Mouse (Mus musculus) heart, adult 2 months (tissue): ENCODE measurements around the gene Commd2. TPM values are rescaled to one million over a fixed set of nuclear protein-coding genes. Genes with fewer than 3 reads are reported as not detected.
A peak's percentile ranks its signal among the peaks of the same experiment; 100 is the strongest.

Experiments used
- DNase-seq, 2 experiments: peaks; one replicate each; pipeline ENCODE4 v3.0.0; 2021
- H3K27ac ChIP-seq: fragments of 200-600 bp; 2 replicates; pipeline ENCODE4 v1.8.1; 2022
- H3K27me3 ChIP-seq: fragments of 200-500 bp; 2 replicates; pipeline ENCODE4 v1.6.1; 2012; ENCODE audit warnings: mild to moderate bottlenecking, low read length, inconsistent platforms, mixed read lengths; ENCODE audit not compliant: control insufficient read depth, insufficient read depth
- H3K36me3 ChIP-seq: fragments of 200-500 bp; 2 replicates; pipeline ENCODE4 v1.6.1; 2012; ENCODE audit warnings: low read length, inconsistent platforms; ENCODE audit not compliant: control insufficient read depth, insufficient read depth
- H3K4me1 ChIP-seq: fragments of 200-500 bp; 2 replicates; pipeline ENCODE4 v1.6.1; 2011; ENCODE audit warnings: low read length; ENCODE audit not compliant: control insufficient read depth, insufficient read depth
- H3K4me3 ChIP-seq: fragments of 200-600 bp; 2 replicates; pipeline ENCODE4 v1.8.1; 2022
- H3K79me2 ChIP-seq: fragments of 200-500 bp; replicated peaks from 2 replicates; pipeline ENCODE4 v1.6.1; 2012; ENCODE audit warnings: mild to moderate bottlenecking, inconsistent platforms, low read length, moderate library complexity, mixed read lengths; ENCODE audit not compliant: control insufficient read depth, insufficient read depth
- H3K9ac ChIP-seq: fragments of 200-500 bp; 2 replicates; pipeline ENCODE4 v1.6.1; 2012; ENCODE audit warnings: low read depth, mild to moderate bottlenecking, control low read depth, inconsistent platforms, low read length, mixed read lengths
- CTCF ChIP-seq: fragments of 200-600 bp; IDR thresholded peaks from 2 replicates; pipeline ENCODE4 v1.8.1; 2022; ENCODE audit warnings: antibody characterized with exemption, mild to moderate bottlenecking, moderate library complexity
- EP300 ChIP-seq: fragments of 200-500 bp; IDR thresholded peaks from 2 replicates; pipeline ENCODE4 v1.6.1; 2011; ENCODE audit warnings: low read depth, low read length, control low read depth; ENCODE audit not compliant: insufficient read depth
- POLR2A ChIP-seq: fragments of 200-500 bp; IDR thresholded peaks from 2 replicates; pipeline ENCODE4 v1.6.1; 2011; ENCODE audit warnings: mild to moderate bottlenecking, low read depth, low read length, control low read depth; ENCODE audit not compliant: insufficient read depth
- WGBS: fragments of 180-500 bp; shearing (Covaris S2); methylation state at CpG from one replicate; pipeline ENCODE4 v1.1.7; 2018; 5-methylcytosine and 5-hydroxymethylcytosine counted together
- intact Hi-C: fragments of 180-260 bp; cut with DNase I; formaldehyde crosslinking; loops from one replicate; pipeline ENCODE4 v1.15.1; 2025
- polyA plus RNA-seq: library from polyadenylated mRNA; depleted of rRNA; stranded (reverse); fragments of >200 nt; gene quantifications from 2 replicates; pipeline ENCODE4 v1.2.3, GENCODE M21; 2012
- total RNA-seq, 2 experiments: library from RNA; stranded (reverse); gene quantifications; 2 replicates each; pipeline ENCODE4 v1.2.3; 2021

Commd2 gene
- total and polyA plus RNA-seq, 3 experiments, result 11.9 to 13.9 (median 12.2) TPM

- no peaks in the 10 kb centered on the region for H3K27me3 ChIP-seq
- 56% methylated on average over 6 of the region's 6 CpGs for WGBS
Measured at GRCm38 (mm10) chr3:57658608-57659007, 7.1 kb upstream of the Commd2 start.

GRCm38 (mm10) chr3:57653646-57654045 is 2.1 kb upstream of the Commd2 start:
- WGBS, result 74% methylated on average over 3 of the region's 3 CpGs

More at GRCm38 (mm10) chr3:57658608-57659007, 7.1 kb upstream of the Commd2 start:
- Histone ChIP-seq H3K79me2 (no peaks in the 10 kb centered on the region), H3K9ac (no peak overlapping the region), H3K36me3 (no peaks in the 10 kb centered on the region), H3K4me3 (no peak overlapping the region), H3K4me1 (no peaks in the 10 kb centered on the region), H3K27ac (no peak overlapping the region)
- no peak for DNase-seq
- no peak for TF ChIP-seq EP300
- no peak for TF ChIP-seq CTCF
- TF ChIP-seq POLR2A, result no peak
- intact Hi-C loops, result loop anchor here (5.0 kb wide), 1 partner anchor 581 kb away; no protein-coding TSS in a partner anchor

GRCm38 (mm10) chr3:57652485-57652884 is 970 bp upstream of the Commd2 start:
- H3K9ac ChIP-seq, result no peak overlapping the region
- no peaks in the 10 kb centered on the region for H3K27me3 ChIP-seq
- peaks cover 1% of the 10 kb centered on the region; the same call in 1 of the 2 replicates for H3K4me1 ChIP-seq
- H3K4me3 ChIP-seq, result no peak overlapping the region
- TF ChIP-seq POLR2A (no peak), EP300 (no peak), CTCF (no peak)
- 70% methylated on average over 3 of the region's 3 CpGs for WGBS
- no peak overlapping the region for H3K27ac ChIP-seq
- intact Hi-C loops, result no loop called here
- H3K79me2 ChIP-seq, result no peaks in the 10 kb centered on the region
- peaks cover 3% of the 10 kb centered on the region for H3K36me3 ChIP-seq
- DNase-seq, result no peak

More at GRCm38 (mm10) chr3:57653646-57654045, 2.1 kb upstream of the Commd2 start:
- intact Hi-C loops, result no loop called here
- no peak overlapping the region for H3K27ac ChIP-seq
- H3K79me2 ChIP-seq, result no peaks in the 10 kb centered on the region
- DNase-seq, result no peak
- no peak for TF ChIP-seq EP300
- TF ChIP-seq POLR2A, result no peak
- TF ChIP-seq CTCF, result no peak
- peaks cover 1% of the 10 kb centered on the region; the same call in 1 of the 2 replicates for H3K4me1 ChIP-seq
- no peak overlapping the region for H3K9ac ChIP-seq
- no peaks in the 10 kb centered on the region for H3K27me3 ChIP-seq
- H3K36me3 ChIP-seq, result peaks cover 3% of the 10 kb centered on the region
- no peak overlapping the region for H3K4me3 ChIP-seq

GRCm38 (mm10) chr3:57651865-57652259 is 347 bp upstream of the Commd2 start:
- intact Hi-C loops, result no loop called here
- H3K9ac ChIP-seq, result peak overlapping the region; percentile 83
- H3K4me1 ChIP-seq, result peaks cover 1% of the 10 kb centered on the region; the same call in 1 of the 2 replicates
- peak overlapping the region; percentile 88 for H3K4me3 ChIP-seq
- H3K27ac ChIP-seq, result peak overlapping the region; percentile 72
- TF ChIP-seq CTCF, result no peak
- no peak for TF ChIP-seq EP300
- TF ChIP-seq POLR2A, result no peak
- WGBS, result 58% methylated on average over 3 of the region's 3 CpGs
- peaks cover 3% of the 10 kb centered on the region for H3K36me3 ChIP-seq
- no peak for DNase-seq
- H3K27me3 ChIP-seq, result no peaks in the 10 kb centered on the region
- no peaks in the 10 kb centered on the region for H3K79me2 ChIP-seq

- intact Hi-C loops, result no loop called here
- H3K9ac ChIP-seq, result no peak overlapping the region
Measured at GRCm38 (mm10) chr3:57643191-57643590, 8.3 kb downstream of the Commd2 start.

GRCm38 (mm10) chr3:57637596-57637995 is 13.9 kb downstream of the Commd2 start:
- WGBS, result 68% methylated on average over 6 of the region's 6 CpGs
- no peaks in the 10 kb centered on the region for H3K79me2 ChIP-seq
- no peak overlapping the region for H3K27ac ChIP-seq
- intact Hi-C loops, result no loop called here
- TF ChIP-seq POLR2A (no peak), CTCF (no peak), EP300 (no peak)
- no peaks in the 10 kb centered on the region for H3K27me3 ChIP-seq
- no peaks in the 10 kb centered on the region for H3K4me1 ChIP-seq
- no peak overlapping the region for H3K9ac ChIP-seq
- no peaks in the 10 kb centered on the region for H3K36me3 ChIP-seq
- H3K4me3 ChIP-seq, result no peak overlapping the region
- DNase-seq, result no peak

More at GRCm38 (mm10) chr3:57643191-57643590, 8.3 kb downstream of the Commd2 start:
- no peaks in the 10 kb centered on the region for H3K79me2 ChIP-seq
- H3K4me3 ChIP-seq, result no peak overlapping the region
- H3K27ac ChIP-seq, result no peak overlapping the region
- TF ChIP-seq POLR2A (no peak), CTCF (no peak), EP300 (no peak)
- no peaks in the 10 kb centered on the region for H3K27me3 ChIP-seq
- DNase-seq, result no peak
- peaks cover 2% of the 10 kb centered on the region; the same call in 1 of the 2 replicates for H3K36me3 ChIP-seq
- H3K4me1 ChIP-seq, result no peaks in the 10 kb centered on the region
- 97% methylated on average over 6 of the region's 6 CpGs for WGBS
